Mouse (Mus musculus) heart, adult 2 months (tissue): ENCODE measurements around the gene Vmn1r125. TPM values are rescaled to one million over a fixed set of nuclear protein-coding genes. Genes with fewer than 3 reads are reported as not detected.
"Not testable (repeated sequence)": the region's sequence is repeated elsewhere in the genome, so short reads cannot be mapped to it uniquely, and the experiment has no call there.

ENCODE experiments used
- DNase-seq, 2 experiments: peaks; one replicate each; pipeline ENCODE4 v3.0.0; 2021
- H3K27ac ChIP-seq: fragments of 200-600 bp; 2 replicates; pipeline ENCODE4 v1.8.1; 2022
- H3K27me3 ChIP-seq: fragments of 200-500 bp; 2 replicates; pipeline ENCODE4 v1.6.1; 2012; ENCODE audit warnings: mild to moderate bottlenecking, low read length, inconsistent platforms, mixed read lengths; ENCODE audit not compliant: control insufficient read depth, insufficient read depth
- H3K36me3 ChIP-seq: fragments of 200-500 bp; 2 replicates; pipeline ENCODE4 v1.6.1; 2012; ENCODE audit warnings: low read length, inconsistent platforms; ENCODE audit not compliant: control insufficient read depth, insufficient read depth
- H3K4me1 ChIP-seq: fragments of 200-500 bp; 2 replicates; pipeline ENCODE4 v1.6.1; 2011; ENCODE audit warnings: low read length; ENCODE audit not compliant: control insufficient read depth, insufficient read depth
- H3K4me3 ChIP-seq: fragments of 200-600 bp; 2 replicates; pipeline ENCODE4 v1.8.1; 2022
- H3K79me2 ChIP-seq: fragments of 200-500 bp; replicated peaks from 2 replicates; pipeline ENCODE4 v1.6.1; 2012; ENCODE audit warnings: mild to moderate bottlenecking, inconsistent platforms, low read length, moderate library complexity, mixed read lengths; ENCODE audit not compliant: control insufficient read depth, insufficient read depth
- H3K9ac ChIP-seq: fragments of 200-500 bp; 2 replicates; pipeline ENCODE4 v1.6.1; 2012; ENCODE audit warnings: low read depth, mild to moderate bottlenecking, control low read depth, inconsistent platforms, low read length, mixed read lengths
- WGBS: fragments of 180-500 bp; shearing (Covaris S2); methylation state at CpG from one replicate; pipeline ENCODE4 v1.1.7; 2018; 5-methylcytosine and 5-hydroxymethylcytosine counted together
- intact Hi-C: fragments of 180-260 bp; cut with DNase I; formaldehyde crosslinking; loops from one replicate; pipeline ENCODE4 v1.15.1; 2025
- long read RNA-seq: library from polyadenylated mRNA; stranded (forward); transcript quantifications from one replicate; pipeline ENCODE4 v2.0.0, GENCODE M21; 2021
- polyA plus RNA-seq: library from polyadenylated mRNA; depleted of rRNA; stranded (reverse); fragments of >200 nt; gene quantifications from 2 replicates; pipeline ENCODE4 v1.2.3, GENCODE M21; 2012; rRNA removed
- total RNA-seq, 2 experiments: library from RNA; stranded (reverse); gene quantifications; 2 replicates each; pipeline ENCODE4 v1.2.3; 2021

The Vmn1r125 gene
- total RNA-seq, result not detected
- polyA plus RNA-seq, result not detected in 2 replicates
- long read RNA-seq, result 0 reads

GRCm38 (mm10) chr7:21271879-21272278, at the start of gene Vmn1r125:
Gene Vmn1r125, plus strand, starts transcription at chr7:21272179.
- H3K27me3 ChIP-seq, H3K4me3 ChIP-seq, intact Hi-C loops, DNase-seq, H3K4me1 ChIP-seq, H3K9ac ChIP-seq, H3K27ac ChIP-seq, H3K79me2 ChIP-seq, H3K36me3 ChIP-seq: not testable (repeated sequence)
- WGBS, result 41% methylated on average over 3 of the region's 3 CpGs

DNA sequence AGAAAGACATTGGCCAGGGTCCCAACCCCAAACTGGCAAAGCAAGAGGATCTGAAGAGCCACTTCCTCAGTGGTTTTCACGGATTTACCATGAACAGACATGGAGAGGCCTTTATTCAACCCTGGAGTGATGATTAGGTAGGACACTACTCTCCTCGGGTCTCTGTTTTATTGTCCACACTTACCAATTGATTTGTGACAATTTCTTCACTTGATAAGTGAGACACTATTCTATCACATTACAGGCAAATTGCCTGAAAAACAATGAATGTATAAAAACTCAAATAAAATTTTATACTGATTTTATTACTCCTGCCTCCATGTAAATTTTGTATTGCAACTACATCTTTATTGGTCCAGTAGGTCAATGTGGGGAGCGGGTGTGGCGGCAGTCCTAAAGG, 11.5 kb upstream of the Vmn1r125 start, which contains the start of gene Vmn1r124:
Vmn1r124 (minus strand) TSS at position 101 of the 400 bp plus-strand sequence.
- DNase-seq, H3K4me1 ChIP-seq, H3K27me3 ChIP-seq, H3K4me3 ChIP-seq, H3K27ac ChIP-seq, intact Hi-C loops, H3K9ac ChIP-seq, H3K36me3 ChIP-seq, H3K79me2 ChIP-seq: not testable (repeated sequence)
- 68% methylated on average over 4 of the region's 4 CpGs for WGBS

GRCm38 (mm10) chr7:21301367-21301766, 29.4 kb downstream of the Vmn1r125 start, which contains the start of gene Vmn1r126:
Gene Vmn1r126, minus strand, starts transcription at chr7:21301467.
- intact Hi-C loops, H3K4me1 ChIP-seq, H3K9ac ChIP-seq, H3K27ac ChIP-seq, H3K4me3 ChIP-seq, DNase-seq, H3K27me3 ChIP-seq, H3K36me3 ChIP-seq, H3K79me2 ChIP-seq: not testable (repeated sequence)
- WGBS, result no CpG with 5 or more reads among the region's 5 CpGs

- H3K36me3 ChIP-seq, DNase-seq, H3K27ac ChIP-seq, H3K4me3 ChIP-seq, intact Hi-C loops, H3K4me1 ChIP-seq, H3K9ac ChIP-seq, H3K27me3 ChIP-seq, H3K79me2 ChIP-seq: not testable (repeated sequence)
- WGBS, result no CpG with 5 or more reads among the region's 3 CpGs
These were observed 47.8 kb downstream of the Vmn1r125 start, which contains the start of gene Vmn1r127 for GRCm38 (mm10) chr7:21319761-21320160. Gene Vmn1r127, minus strand, starts transcription at chr7:21319861.

Other genes starting within 250 kb of the Vmn1r125 start
- gene Vmn1r120, start 218.4 kb upstream of the Vmn1r125 start, total RNA-seq, result not detected
- not detected in 2 replicates for gene Vmn1r120, start 218.4 kb upstream of the Vmn1r125 start, polyA plus RNA-seq
- not detected for gene Vmn1r121, start 173.7 kb upstream of the Vmn1r125 start, total RNA-seq
- not detected in 2 replicates for gene Vmn1r121, start 173.7 kb upstream of the Vmn1r125 start, polyA plus RNA-seq
- not detected for gene Vmn1r122, start 138.1 kb upstream of the Vmn1r125 start, total RNA-seq
- gene Vmn1r122, start 138.1 kb upstream of the Vmn1r125 start, polyA plus RNA-seq, result not detected in 2 replicates
- not detected for gene Vmn1r123, start 110.0 kb upstream of the Vmn1r125 start, total RNA-seq
- gene Vmn1r123, start 110.0 kb upstream of the Vmn1r125 start, polyA plus RNA-seq, result not detected in 2 replicates
- gene Gm5157, start 81.8 kb upstream of the Vmn1r125 start, total RNA-seq, result not detected
- not detected in 2 replicates for gene Gm5157, start 81.8 kb upstream of the Vmn1r125 start, polyA plus RNA-seq
- gene Vmn1r124, start 11.6 kb upstream of the Vmn1r125 start, total RNA-seq, result not detected
- gene Vmn1r124, start 11.6 kb upstream of the Vmn1r125 start, polyA plus RNA-seq, result not detected in 2 replicates
- gene Vmn1r126, start 29.3 kb downstream of the Vmn1r125 start, total RNA-seq, result not detected
- not detected in 2 replicates for gene Vmn1r126, start 29.3 kb downstream of the Vmn1r125 start, polyA plus RNA-seq
- not detected for gene Vmn1r127, start 47.7 kb downstream of the Vmn1r125 start, total RNA-seq
- gene Vmn1r127, start 47.7 kb downstream of the Vmn1r125 start, polyA plus RNA-seq, result not detected in 2 replicates
- gene Vmn1r128, start 77.2 kb downstream of the Vmn1r125 start, total RNA-seq, result not detected
- not detected in 2 replicates for gene Vmn1r128, start 77.2 kb downstream of the Vmn1r125 start, polyA plus RNA-seq
- gene Vmn1r129, start 89.1 kb downstream of the Vmn1r125 start, total RNA-seq, result not detected
- gene Vmn1r129, start 89.1 kb downstream of the Vmn1r125 start, polyA plus RNA-seq, result not detected in 2 replicates
- gene Gm6882, start 160.6 kb downstream of the Vmn1r125 start, total RNA-seq, result not detected
- not detected in 2 replicates for gene Gm6882, start 160.6 kb downstream of the Vmn1r125 start, polyA plus RNA-seq
- gene Vmn1r130, start 239.6 kb downstream of the Vmn1r125 start, total RNA-seq, result not detected
- not detected in 2 replicates for gene Vmn1r130, start 239.6 kb downstream of the Vmn1r125 start, polyA plus RNA-seq